Mouse (Mus musculus) forebrain, embryonic 13.5 days (tissue): ENCODE measurements around the gene Prmt3. TPM values are rescaled to one million over a fixed set of nuclear protein-coding genes. Genes with fewer than 3 reads are reported as not detected.
A peak's percentile ranks its signal among the peaks of the same experiment; 100 is the strongest.

Experiments
- ATAC-seq: fragments of 200-750 bp; cut with Nextera tagmentation; 2 replicates; pipeline ENCODE4 v1.8.0; 2017
- H3K27ac ChIP-seq: fragments of 300-500 bp; sonication (generic); 2 replicates; pipeline ENCODE4 v1.5.1; 2015; ENCODE audit warnings: inconsistent platforms, mild to moderate bottlenecking, moderate library complexity
- H3K27me3 ChIP-seq: fragments of 300-500 bp; sonication (generic); 2 replicates; pipeline ENCODE4 v1.6.1; 2015; ENCODE audit warnings: mild to moderate bottlenecking, inconsistent platforms
- H3K36me3 ChIP-seq: fragments of 300-500 bp; sonication (generic); 2 replicates; pipeline ENCODE4 v1.6.1; 2015; ENCODE audit warnings: mild to moderate bottlenecking, inconsistent platforms; ENCODE audit not compliant: poor library complexity, severe bottlenecking
- H3K4me1 ChIP-seq: fragments of 300-500 bp; sonication (generic); 2 replicates; pipeline ENCODE4 v1.6.1; 2015; ENCODE audit warnings: inconsistent platforms
- H3K4me2 ChIP-seq: fragments of 300-500 bp; sonication (generic); 2 replicates; pipeline ENCODE4 v1.6.1; 2015; ENCODE audit warnings: inconsistent platforms, mild to moderate bottlenecking, moderate library complexity
- H3K4me3 ChIP-seq: fragments of 300-500 bp; sonication (generic); 2 replicates; pipeline ENCODE4 v1.5.1; 2015; ENCODE audit warnings: mild to moderate bottlenecking, inconsistent platforms
- H3K9ac ChIP-seq: fragments of 300-500 bp; sonication (generic); 2 replicates; pipeline ENCODE4 v1.6.1; 2015; ENCODE audit warnings: mild to moderate bottlenecking, inconsistent platforms
- H3K9me3 ChIP-seq: fragments of 300-500 bp; sonication (generic); replicated peaks from 2 replicates; pipeline ENCODE4 v1.6.1; 2016; ENCODE audit warnings: inconsistent platforms
- WGBS: fragments of 180-500 bp; shearing (Covaris S2); methylation state at CpG from one replicate; pipeline ENCODE4 v1.1.7; 2015; 5-methylcytosine and 5-hydroxymethylcytosine counted together
- polyA plus RNA-seq: library from polyadenylated mRNA; unstranded; fragments of >200 nt; fragmentation: Nextera tagmentation; extraction: Ambion mirVana; gene quantifications from 2 replicates; pipeline ENCODE4 v1.2.1, GENCODE M21; 2015

The Prmt3 gene
- polyA plus RNA-seq, 1 experiment from 2014 or later: 47.6 TPM

- H3K27me3 ChIP-seq: peaks cover 61% of the 10 kb centered on the region
- H3K9me3 ChIP-seq: no peaks in the 10 kb centered on the region
- no peak for ATAC-seq
- H3K27ac ChIP-seq: no peak overlapping the region
- no peak overlapping the region for H3K9ac ChIP-seq
- 34% methylated on average over 9 of the region's 9 CpGs for WGBS
- H3K4me1 ChIP-seq: no peaks in the 10 kb centered on the region
- no peak overlapping the region for H3K4me2 ChIP-seq
- H3K4me3 ChIP-seq: no peak overlapping the region
- no peaks in the 10 kb centered on the region for H3K36me3 ChIP-seq
These were observed 123.9 kb downstream of the Prmt3 start for GRCm38 (mm10) chr7:49902003-49902552.

GRCm38 (mm10) chr7:49907191-49908171 is 129.3 kb downstream of the Prmt3 start:
- H3K4me2 ChIP-seq: no peak overlapping the region
- no peak overlapping the region for H3K9ac ChIP-seq
- H3K27me3 ChIP-seq: peaks cover 99% of the 10 kb centered on the region
- H3K4me1 ChIP-seq: peaks cover 12% of the 10 kb centered on the region
- 2% methylated on average over 28 of the region's 28 CpGs for WGBS
- peak; percentile 19; the same call in 1 of the 2 replicates for ATAC-seq
- H3K4me3 ChIP-seq: no peak overlapping the region
- no peaks in the 10 kb centered on the region for H3K36me3 ChIP-seq
- H3K27ac ChIP-seq: no peak overlapping the region
- H3K9me3 ChIP-seq: no peaks in the 10 kb centered on the region

Other genes with a start within 250 kb of the Prmt3 start
- 7.5 and 10.9 TPM in 2 replicates for gene Dbx1, start 141.5 kb upstream of the Prmt3 start, polyA plus RNA-seq
- 1.7 and 2.3 TPM in 2 replicates for gene Htatip2, start 19.2 kb upstream of the Prmt3 start, polyA plus RNA-seq
- 0.08 TPM in 1 of 2 replicates, not detected in the other for gene Slc6a5, start 131.8 kb downstream of the Prmt3 start, polyA plus RNA-seq
- 2.9 and 4.2 TPM in 2 replicates for gene Nell1, start 196.5 kb downstream of the Prmt3 start, polyA plus RNA-seq